Comparison of ENCODE assay signal across 9 mouse cellular contexts in the genomic region with DNA sequence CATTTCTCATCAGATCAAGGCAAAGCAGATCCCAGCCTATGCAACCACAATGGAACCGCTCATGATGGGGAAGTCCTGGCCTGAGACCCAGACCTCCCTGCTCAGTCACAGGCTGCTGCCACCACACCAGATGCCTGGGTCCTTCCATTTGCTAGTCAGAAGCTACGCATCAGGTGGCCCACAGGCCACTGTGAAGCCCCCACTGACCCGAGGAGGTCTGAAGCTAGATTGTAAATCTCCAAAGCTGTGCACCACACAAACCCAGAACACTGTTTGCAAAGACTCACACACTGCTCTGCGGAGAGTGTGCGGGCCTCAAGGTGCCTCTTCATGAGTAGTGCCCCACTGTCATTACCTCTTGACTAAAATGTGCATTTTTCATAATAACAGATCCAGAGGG. TPM values are rescaled to one million over a fixed set of nuclear protein-coding genes. Genes with fewer than 3 reads are reported as not detected.
DNase-seq lines count a peak whose midpoint lies in the region; ATAC-seq lines count a peak whose summit lies in the region.
"Had no signal": no experiment of that assay in that cellular context is flagged by ENCODE, and none has a peak within 500 bp of the region (broad histone marks: within the 10 kb centered on the region; RNA-seq: fewer than 3 reads in every experiment).

No protein-coding gene starts in this region.

- H3K27me3 ChIP-seq in limb, embryonic 15.5 days, result no peaks in the 10 kb centered on the region
- H3K27me3 ChIP-seq in midbrain, embryonic 16.5 days (ENCODE audit: control insufficient read depth, insufficient read depth, low read depth, low read length), result no peaks in the 10 kb centered on the region
- H3K27me3 ChIP-seq: midbrain, embryonic 15.5 days had no signal

- ATAC-seq in limb, embryonic 15.5 days (ENCODE audit: insufficient number of reproducible peaks, low FRiP score, low TSS enrichment, low read depth), result no peak
- no peak for ATAC-seq in midbrain, embryonic 16.5 days
- ATAC-seq: midbrain, embryonic 15.5 days had no signal

- 0 out of 2 replicates have a peak, but pooled peaks cover 4% of the 10 kb centered on the region for H3K36me3 ChIP-seq in limb, embryonic 15.5 days
- peaks cover 2% of the 10 kb centered on the region; the same call in 1 of the 2 replicates for H3K36me3 ChIP-seq in midbrain, embryonic 16.5 days (ENCODE audit: control insufficient read depth, insufficient read depth, low read length)

- no peak overlapping the region for H3K4me2 ChIP-seq in limb, embryonic 15.5 days
- H3K4me2 ChIP-seq in midbrain, embryonic 16.5 days (ENCODE audit: low read length), result no peak overlapping the region
- H3K4me2 ChIP-seq: midbrain, embryonic 15.5 days had no signal

- peaks cover 49% of the 10 kb centered on the region for H3K4me1 ChIP-seq in brown adipose tissue, adult 24 weeks (ENCODE audit: control insufficient read depth, insufficient read depth, insufficient read length, low read length)
- H3K4me1 ChIP-seq in limb, embryonic 15.5 days, result peaks cover 38% of the 10 kb centered on the region
- no peaks in the 10 kb centered on the region for H3K4me1 ChIP-seq in midbrain, embryonic 16.5 days (ENCODE audit: control insufficient read depth, insufficient read depth, low read length)

- no peak overlapping the region for H3K9ac ChIP-seq in limb, embryonic 15.5 days
- H3K9ac ChIP-seq in midbrain, embryonic 16.5 days (ENCODE audit: low read depth, low read length), result no peak overlapping the region
- H3K9ac ChIP-seq: midbrain, embryonic 15.5 days had no signal

- WGBS in limb, embryonic 15.5 days, result 73% methylated on average over 5 of the region's 5 CpGs
- WGBS in midbrain, embryonic 16.5 days, result 93% methylated on average over 5 of the region's 5 CpGs

- H3K9me3 ChIP-seq in limb, embryonic 15.5 days, result no peaks in the 10 kb centered on the region
- no peaks in the 10 kb centered on the region for H3K9me3 ChIP-seq in midbrain, embryonic 16.5 days (replicated peaks; ENCODE audit: control insufficient read depth, low read length, poor library complexity, severe bottlenecking)
- H3K9me3 ChIP-seq: midbrain, embryonic 15.5 days had no signal

- peak; percentile 58 for DNase-seq in cerebellum, adult 9-11 months
- no peak for DNase-seq in cerebellum, adult 8-10 months
- DNase-seq in kidney, postnatal 25 days, result peak; percentile 2 to 32
- no peak for DNase-seq in kidney, postnatal 4 days
- DNase-seq in ovary, postnatal 10 days (ENCODE audit: low spot score), result no peak

- peak overlapping the region; percentile 36 for H3K27ac ChIP-seq in brown adipose tissue, adult 24 weeks (replicated peaks; ENCODE audit: low read depth, low read length)
- H3K27ac ChIP-seq in limb, embryonic 15.5 days, result peak overlapping the region; percentile 47
- no peak overlapping the region for H3K27ac ChIP-seq in midbrain, embryonic 16.5 days (ENCODE audit: low read length)
- H3K27ac ChIP-seq: midbrain, embryonic 15.5 days had no signal

- H3K4me3 ChIP-seq in brown adipose tissue, adult 24 weeks (ENCODE audit: insufficient read depth, low read depth, low read length), result no peak overlapping the region
- no peak overlapping the region for H3K4me3 ChIP-seq in limb, embryonic 15.5 days
- H3K4me3 ChIP-seq in midbrain, embryonic 16.5 days (ENCODE audit: low read depth, low read length), result no peak overlapping the region
- H3K4me3 ChIP-seq: midbrain, embryonic 15.5 days had no signal

RNA-seq across cellular contexts. Expression of gene Capn7, which starts 49.0 kb away (rescaled TPM):
- polyA plus RNA-seq in brown adipose tissue, adult 24 weeks (2012; ENCODE audit: insufficient read depth, insufficient read length, missing spikeins), result 14.9 and 16.9 TPM in 2 replicates
- 42.7 and 43.9 TPM in 2 replicates for polyA plus RNA-seq in limb, embryonic 15.5 days (2015; fragmentation: Nextera tagmentation; extraction: Ambion mirVana)
- 88.8 and 94.5 TPM in 2 replicates for polyA plus RNA-seq in midbrain, embryonic 16.5 days (2015; fragmentation: Nextera tagmentation; extraction: Ambion mirVana)

RNA-seq across cellular contexts. Expression of gene Sh3bp5, which starts 50.5 kb away (rescaled TPM):
- polyA plus RNA-seq in brown adipose tissue, adult 24 weeks (2012; ENCODE audit: insufficient read depth, insufficient read length, missing spikeins), result 65.9 and 67.5 TPM in 2 replicates
- 33.8 and 34.4 TPM in 2 replicates for polyA plus RNA-seq in limb, embryonic 15.5 days (2015; fragmentation: Nextera tagmentation; extraction: Ambion mirVana)
- polyA plus RNA-seq in midbrain, embryonic 16.5 days (2015; fragmentation: Nextera tagmentation; extraction: Ambion mirVana), result 156 and 158 TPM in 2 replicates

Comparison
In these comparisons a context has a peak if more than half of its experiments do, and no peak if none do; other contexts are left out.
1. DNase-seq: peak in cerebellum, adult 9-11 months (single experiment) and kidney, postnatal 25 days (2 of 2); none in cerebellum, adult 8-10 months (single experiment), kidney, postnatal 4 days (0 of 2) and ovary, postnatal 10 days (single experiment).